Mouse (Mus musculus) midbrain, embryonic 10.5 days (tissue): ENCODE measurements around the gene Gm10338. TPM values are rescaled to one million over a fixed set of nuclear protein-coding genes. Genes with fewer than 3 reads are reported as not detected.
A peak's percentile ranks its signal among the peaks of the same experiment; 100 is the strongest.
"Not testable (repeated sequence)": the region's sequence is repeated elsewhere in the genome, so short reads cannot be mapped to it uniquely, and the experiment has no call there.

Experiments used
- DNase-seq: peaks from one replicate; pipeline ENCODE4 v3.0.0-alpha.2; 2017; ENCODE audit warnings: low spot score
- H3K27ac ChIP-seq: fragments of 300-500 bp; sonication (generic); replicated peaks from 2 replicates; pipeline ENCODE4 v1.5.1; 2016; ENCODE audit warnings: mild to moderate bottlenecking
- H3K27me3 ChIP-seq: fragments of 300-500 bp; sonication (generic); 2 replicates; pipeline ENCODE4 v1.6.1; 2016; ENCODE audit warnings: low read depth, mild to moderate bottlenecking; ENCODE audit not compliant: poor library complexity, severe bottlenecking
- H3K36me3 ChIP-seq: fragments of 300-500 bp; sonication (generic); 2 replicates; pipeline ENCODE4 v1.6.1; 2016; ENCODE audit warnings: mild to moderate bottlenecking, moderate library complexity
- H3K4me1 ChIP-seq: fragments of 300-500 bp; sonication (generic); 2 replicates; pipeline ENCODE4 v1.6.1; 2016
- H3K4me3 ChIP-seq: fragments of 300-500 bp; sonication (generic); 2 replicates; pipeline ENCODE4 v1.5.1; 2016; ENCODE audit warnings: mild to moderate bottlenecking, moderate library complexity
- H3K9me3 ChIP-seq: fragments of 300-500 bp; sonication (generic); replicated peaks from 2 replicates; pipeline ENCODE4 v1.6.1; 2016; ENCODE audit warnings: mild to moderate bottlenecking
- WGBS: fragments of 180-500 bp; shearing (Covaris S2); methylation state at CpG from one replicate; pipeline ENCODE4 v1.1.7; 2016; 5-methylcytosine and 5-hydroxymethylcytosine counted together
- polyA plus RNA-seq: library from polyadenylated mRNA; unstranded; fragments of >200 nt; fragmentation: Nextera tagmentation; extraction: Ambion mirVana; gene quantifications from 2 replicates; pipeline ENCODE4 v1.2.1, GENCODE M21; 2016

Gm10338 gene
- not detected in 2 replicates for polyA plus RNA-seq

- not testable (repeated sequence) for DNase-seq, H3K9me3 ChIP-seq, H3K4me3 ChIP-seq, H3K27me3 ChIP-seq, H3K36me3 ChIP-seq, H3K4me1 ChIP-seq, H3K27ac ChIP-seq
- no CpG with 5 or more reads among the region's 2 CpGs for WGBS
Observed at GRCm38 (mm10) chr14:7595492-7595891, at the start of gene Gm10338. Gm10338 (minus strand) TSS chr14:7595592.

GRCm38 (mm10) chr14:7643872-7644271, 48.5 kb upstream of the Gm10338 start, which contains the start of gene Gm10128:
Gm10128 (minus strand) TSS chr14:7643972.
- not testable (repeated sequence) for H3K27me3 ChIP-seq, H3K4me1 ChIP-seq, H3K9me3 ChIP-seq, H3K36me3 ChIP-seq, H3K4me3 ChIP-seq, DNase-seq, H3K27ac ChIP-seq
- WGBS: no CpG with 5 or more reads among the region's 2 CpGs

- H3K9me3 ChIP-seq, H3K4me1 ChIP-seq, H3K27me3 ChIP-seq, H3K27ac ChIP-seq, H3K36me3 ChIP-seq, DNase-seq: not testable (repeated sequence)
- WGBS: 0% methylated on average over 5 of the region's 34 CpGs
- H3K4me3 ChIP-seq: peak within 1 kb of the TSS; percentile 56
Observed at GRCm38 (mm10) chr14:7568382-7568781, 27.0 kb downstream of the Gm10338 start, which contains the start of gene Gm3558. Gm3558 (minus strand) TSS chr14:7568566.

- H3K36me3 ChIP-seq, H3K4me1 ChIP-seq, H3K9me3 ChIP-seq, H3K27me3 ChIP-seq, H3K27ac ChIP-seq: not testable (repeated sequence)
- under 1% methylated on average over 21 of the region's 27 CpGs for WGBS
- DNase-seq: peak; percentile 36
- peak overlapping the region; percentile 56 for H3K4me3 ChIP-seq
Observed at GRCm38 (mm10) chr14:7567890-7568289, 27.5 kb downstream of the Gm10338 start.

DNA sequence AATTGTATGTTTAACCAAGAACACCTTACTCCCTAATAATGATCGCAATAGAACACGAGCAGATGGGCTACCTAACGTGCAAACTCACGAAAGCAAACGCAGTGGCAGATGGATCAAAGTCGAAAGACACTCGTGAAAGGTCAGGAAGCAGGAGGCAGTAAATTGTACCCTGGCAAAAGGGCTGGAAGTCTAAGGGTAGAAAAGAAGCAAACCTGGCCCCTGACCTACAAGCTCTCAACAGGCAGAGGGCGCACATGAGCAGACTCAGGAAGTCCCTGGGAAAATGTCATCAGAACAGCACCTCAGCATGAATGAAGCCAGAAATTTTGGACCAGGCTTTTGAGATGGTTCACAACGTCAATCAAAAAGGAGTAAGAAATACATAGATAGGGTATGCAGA, 28.1 kb downstream of the Gm10338 start:
- not testable (repeated sequence) for DNase-seq, H3K9me3 ChIP-seq, H3K27me3 ChIP-seq, H3K36me3 ChIP-seq, H3K4me1 ChIP-seq, H3K27ac ChIP-seq, H3K4me3 ChIP-seq
- 11% methylated on average over 8 of the region's 9 CpGs for WGBS

Other genes with a start within 250 kb of the Gm10338 start
- gene Gm8374, start 230.5 kb downstream of the Gm10338 start, polyA plus RNA-seq: not detected in 2 replicates
- gene Gm3755, start 144.7 kb downstream of the Gm10338 start, polyA plus RNA-seq: not detected in 2 replicates
- gene Gm3752, start 111.8 kb downstream of the Gm10338 start, polyA plus RNA-seq: 1.2 and 3.0 TPM in 2 replicates
- 0.61 and 1.0 TPM in 2 replicates for gene Gm3558, start 27.0 kb downstream of the Gm10338 start, polyA plus RNA-seq
- gene Gm10128, start 48.4 kb upstream of the Gm10338 start, polyA plus RNA-seq: not detected in 2 replicates
- gene Gm26661, start 196.0 kb upstream of the Gm10338 start, polyA plus RNA-seq: not detected in 2 replicates
- 13.8 and 17.0 TPM in 2 replicates for gene Flnb, start 222.4 kb upstream of the Gm10338 start, polyA plus RNA-seq